ENCODE assay signal across 19 mouse cellular contexts in the genomic region with DNA sequence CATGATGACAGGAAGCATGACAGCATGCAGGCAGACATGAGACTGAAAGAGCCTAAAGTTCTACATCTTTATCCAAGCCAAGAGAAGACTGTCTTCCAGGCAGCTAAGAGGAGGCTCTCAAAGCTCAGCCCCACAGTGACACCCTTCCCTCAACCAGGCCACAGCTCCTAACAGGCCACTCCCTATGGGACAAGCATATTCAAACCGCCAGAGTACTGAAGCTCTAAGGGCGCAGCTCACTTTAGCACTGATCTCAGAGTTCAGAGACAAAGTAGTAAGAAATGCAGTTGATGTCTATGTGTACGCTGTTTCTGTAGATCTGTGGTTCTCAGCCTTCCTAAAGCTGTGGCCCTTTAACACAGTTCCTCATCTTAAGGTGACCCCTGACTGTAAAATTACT. TPM values are rescaled to one million over a fixed set of nuclear protein-coding genes. Genes with fewer than 3 reads are reported as not detected.
DNase-seq lines count a peak whose midpoint lies in the region; ATAC-seq and TF ChIP-seq lines count a peak whose summit lies in the region.
"Had no signal": no experiment of that assay in that cellular context is flagged by ENCODE, and none has a peak within 500 bp of the region (broad histone marks: within the 10 kb centered on the region; RNA-seq: fewer than 3 reads in every experiment).

No protein-coding gene starts in this region.

- H3K9me3 ChIP-seq in forebrain, postnatal 0 days (ENCODE audit: low read length) = no peaks in the 10 kb centered on the region
- H3K9me3 ChIP-seq in forebrain, embryonic 16.5 days (ENCODE audit: control insufficient read depth, low read length) = no peaks in the 10 kb centered on the region
- H3K9me3 ChIP-seq in forebrain, embryonic 14.5 days (replicated peaks; ENCODE audit: control insufficient read depth, low read length) = no peaks in the 10 kb centered on the region
- H3K9me3 ChIP-seq: embryonic facial prominence, embryonic 10.5 days; embryonic facial prominence, embryonic 12.5 days; forebrain, embryonic 13.5 days; G1E had no signal

- peak; percentile 38 for DNase-seq in ES-CJ7 (ENCODE audit: low read depth, low spot score)
- DNase-seq in R1 (ENCODE audit: low read depth, low spot score) = peak; percentile 54
- DNase-seq in forebrain, postnatal 0 days = no peak
- DNase-seq in forebrain, embryonic 14.5 days (ENCODE audit: low spot score) = no peak
- DNase-seq: adrenal gland, adult 8-10 months; adrenal gland, postnatal 14 days; adrenal gland, postnatal 36 days; cerebellum, adult 11-12 months; cerebellum, adult 2 months; cerebellum, adult 9-10 months; cerebellum, postnatal 10 days; cerebellum, postnatal 25 days had no signal

- no peaks in the 10 kb centered on the region for H3K27me3 ChIP-seq in forebrain, postnatal 0 days (ENCODE audit: insufficient read depth, low read length)
- H3K27me3 ChIP-seq in forebrain, embryonic 16.5 days (replicated peaks; ENCODE audit: control insufficient read depth, insufficient read depth, low read length) = no peaks in the 10 kb centered on the region
- H3K27me3 ChIP-seq in forebrain, embryonic 14.5 days (replicated peaks; ENCODE audit: control insufficient read depth, insufficient read depth, low read length) = no peaks in the 10 kb centered on the region
- H3K27me3 ChIP-seq: embryonic facial prominence, embryonic 12.5 days; forebrain, embryonic 13.5 days; Patski had no signal

- no peaks in the 10 kb centered on the region for H3K36me3 ChIP-seq in forebrain, postnatal 0 days (ENCODE audit: insufficient read depth)
- no peaks in the 10 kb centered on the region for H3K36me3 ChIP-seq in forebrain, embryonic 16.5 days (ENCODE audit: control insufficient read depth, insufficient read depth)
- no peaks in the 10 kb centered on the region for H3K36me3 ChIP-seq in forebrain, embryonic 14.5 days (ENCODE audit: control insufficient read depth, insufficient read depth, low read length)
- H3K36me3 ChIP-seq: embryonic facial prominence, embryonic 10.5 days; embryonic facial prominence, embryonic 12.5 days had no signal

- H3K4me2 ChIP-seq in forebrain, postnatal 0 days (ENCODE audit: low read depth) = no peak overlapping the region
- no peak overlapping the region for H3K4me2 ChIP-seq in forebrain, embryonic 16.5 days (ENCODE audit: low read length)
- no peak overlapping the region for H3K4me2 ChIP-seq in forebrain, embryonic 14.5 days (ENCODE audit: low read length)
- H3K4me2 ChIP-seq: embryonic facial prominence, embryonic 12.5 days; forebrain, embryonic 13.5 days had no signal

- ATAC-seq in forebrain, postnatal 0 days = no peak
- no peak for ATAC-seq in forebrain, embryonic 16.5 days
- no peak for ATAC-seq in forebrain, embryonic 14.5 days
- ATAC-seq: activated CD4-positive, CD25-positive, alpha-beta regulatory T cell, adult 4 months; forebrain, embryonic 13.5 days; Patski had no signal

- no peak overlapping the region for H3K9ac ChIP-seq in forebrain, postnatal 0 days
- no peak overlapping the region for H3K9ac ChIP-seq in forebrain, embryonic 16.5 days (replicated peaks; ENCODE audit: low read depth, low read length)
- H3K9ac ChIP-seq in forebrain, embryonic 14.5 days (ENCODE audit: low read length) = no peak overlapping the region
- H3K9ac ChIP-seq: embryonic facial prominence, embryonic 12.5 days; forebrain, embryonic 13.5 days had no signal

- no peaks in the 10 kb centered on the region for H3K4me1 ChIP-seq in forebrain, postnatal 0 days (ENCODE audit: insufficient read depth)
- H3K4me1 ChIP-seq in forebrain, embryonic 16.5 days (replicated peaks; ENCODE audit: control insufficient read depth, insufficient read depth, low read length) = no peaks in the 10 kb centered on the region
- no peaks in the 10 kb centered on the region for H3K4me1 ChIP-seq in forebrain, embryonic 14.5 days (ENCODE audit: control insufficient read depth, insufficient read depth, low read length)
- H3K4me1 ChIP-seq: embryonic facial prominence, embryonic 10.5 days; embryonic facial prominence, embryonic 12.5 days; forebrain, embryonic 13.5 days had no signal

- no peak overlapping the region for H3K4me3 ChIP-seq in forebrain, postnatal 0 days (ENCODE audit: low read depth, low read length)
- no peak overlapping the region for H3K4me3 ChIP-seq in forebrain, embryonic 16.5 days (replicated peaks; ENCODE audit: low read length)
- no peak overlapping the region for H3K4me3 ChIP-seq in forebrain, embryonic 14.5 days (ENCODE audit: low read depth, low read length)
- H3K4me3 ChIP-seq: embryonic facial prominence, embryonic 10.5 days; embryonic facial prominence, embryonic 12.5 days; forebrain, embryonic 13.5 days had no signal

- WGBS in forebrain, postnatal 0 days = 95% methylated on average over 3 of the region's 3 CpGs
- 94% methylated on average over 3 of the region's 3 CpGs for WGBS in forebrain, embryonic 16.5 days
- 91% methylated on average over 3 of the region's 3 CpGs for WGBS in forebrain, embryonic 14.5 days

- no peak overlapping the region for H3K27ac ChIP-seq in forebrain, postnatal 0 days (ENCODE audit: low read depth, low read length)
- no peak overlapping the region for H3K27ac ChIP-seq in forebrain, embryonic 16.5 days (ENCODE audit: low read length)
- no peak overlapping the region for H3K27ac ChIP-seq in forebrain, embryonic 14.5 days (ENCODE audit: low read depth, low read length)
- H3K27ac ChIP-seq: embryonic facial prominence, embryonic 10.5 days; embryonic facial prominence, embryonic 12.5 days; forebrain, embryonic 13.5 days had no signal

- no peak for TF ChIP-seq CTCF in forebrain, postnatal 0 days (IDR thresholded peaks at IDR 0.05; ENCODE audit: low read depth)

RNA-seq across cellular contexts. Expression of a gene that starts 12.3 kb away (rescaled TPM):
- 1.2 and 2.3 TPM in 2 replicates for total RNA-seq in forebrain, postnatal 0 days (2014; rRNA removed)
- polyA plus RNA-seq in forebrain, postnatal 0 days (2015; fragmentation: Nextera tagmentation; extraction: Ambion mirVana) = 1.1 TPM in 2 replicates
- 1.7 and 2.4 TPM in 2 replicates for polyA plus RNA-seq in forebrain, embryonic 16.5 days (2015; fragmentation: Nextera tagmentation; extraction: Ambion mirVana)
- polyA plus RNA-seq in forebrain, embryonic 14.5 days (2014; fragmentation: Nextera tagmentation; extraction: Ambion mirVana) = 1.9 and 2.3 TPM in 2 replicates

RNA-seq across cellular contexts. Expression of a gene that starts 12.9 kb away (rescaled TPM):
- 3.3 and 5.1 TPM in 2 replicates for total RNA-seq in forebrain, postnatal 0 days (2014; rRNA removed)
- polyA plus RNA-seq in forebrain, postnatal 0 days (2015; fragmentation: Nextera tagmentation; extraction: Ambion mirVana) = 2.3 and 3.2 TPM in 2 replicates
- polyA plus RNA-seq in forebrain, embryonic 16.5 days (2015; fragmentation: Nextera tagmentation; extraction: Ambion mirVana) = 2.3 and 2.5 TPM in 2 replicates
- 2.5 and 3.1 TPM in 2 replicates for polyA plus RNA-seq in forebrain, embryonic 14.5 days (2014; fragmentation: Nextera tagmentation; extraction: Ambion mirVana)

RNA-seq across cellular contexts. Expression of a gene that starts 27.3 kb away (rescaled TPM):
- 83.2 and 97.1 TPM in 2 replicates for total RNA-seq in forebrain, postnatal 0 days (2014; rRNA removed)
- polyA plus RNA-seq in forebrain, postnatal 0 days (2015; fragmentation: Nextera tagmentation; extraction: Ambion mirVana) = 51.0 and 59.7 TPM in 2 replicates
- polyA plus RNA-seq in forebrain, embryonic 16.5 days (2015; fragmentation: Nextera tagmentation; extraction: Ambion mirVana) = 85.5 and 88.4 TPM in 2 replicates
- polyA plus RNA-seq in forebrain, embryonic 14.5 days (2014; fragmentation: Nextera tagmentation; extraction: Ambion mirVana) = 85.2 and 90.2 TPM in 2 replicates

Comparison
In these comparisons a context has a peak if more than half of its experiments do, and no peak if none do; other contexts are left out.
1. DNase-seq: peak in ES-CJ7 (single experiment) and R1 (single experiment); none in forebrain, postnatal 0 days (single experiment) and forebrain, embryonic 14.5 days (single experiment).